Mouse (Mus musculus) stomach, embryonic 16.5 days (tissue): ENCODE results near the gene Lalba. TPM values are rescaled to one million over a fixed set of nuclear protein-coding genes. Genes with fewer than 3 reads are reported as not detected.

Experiments
- microRNA-seq: library from miRNA; unstranded; fragments of <30 nt; microRNA quantifications from one replicate; pipeline ENCODE4, GENCODE M21; 2016
- polyA plus RNA-seq: library from polyadenylated mRNA; unstranded; fragments of >200 nt; fragmentation: Nextera tagmentation; extraction: Ambion mirVana; gene quantifications from 2 replicates; pipeline ENCODE4 v1.2.1, GENCODE M21; 2015

The Lalba gene
- polyA plus RNA-seq, 1 experiment from 2014 or later, result 0.25 TPM

Small RNAs within 50 kb of the gene (microRNA-seq; reads per million reads assigned to microRNA genes)
- 0.83 reads per million for gene Mir1291

Other genes starting within 250 kb of the Lalba start
- not detected in 2 replicates for gene Olfr286, start 248.3 kb downstream of the Lalba start, polyA plus RNA-seq
- not detected in 2 replicates for gene H1fnt, start 225.4 kb downstream of the Lalba start, polyA plus RNA-seq
- gene Zfp641, start 186.6 kb downstream of the Lalba start, polyA plus RNA-seq, result 0.50 and 0.66 TPM in 2 replicates
- not detected in 2 replicates for gene Olfr285, start 165.4 kb downstream of the Lalba start, polyA plus RNA-seq
- gene Olfr284, start 141.7 kb downstream of the Lalba start, polyA plus RNA-seq, result not detected in 2 replicates
- not detected in 2 replicates for gene Olfr283, start 101.8 kb downstream of the Lalba start, polyA plus RNA-seq
- not detected in 2 replicates for gene Olfr282, start 51.5 kb downstream of the Lalba start, polyA plus RNA-seq
- not detected in 2 replicates for gene Olfr281, start 30.1 kb downstream of the Lalba start, polyA plus RNA-seq
- gene OR5BS1P, start 12.8 kb downstream of the Lalba start, polyA plus RNA-seq, result not detected in 2 replicates
- not detected in 2 replicates for gene Olfr279, start 9.7 kb upstream of the Lalba start, polyA plus RNA-seq
- gene Kansl2, start 51.5 kb upstream of the Lalba start, polyA plus RNA-seq, result 65.1 and 66.9 TPM in 2 replicates
- 44.9 and 52.4 TPM in 2 replicates for gene Ccnt1, start 88.2 kb upstream of the Lalba start, polyA plus RNA-seq
- gene 4930415O20Rik, start 88.3 kb upstream of the Lalba start, polyA plus RNA-seq, result 0.44 and 0.45 TPM in 2 replicates
- 15.2 and 17.8 TPM in 2 replicates for gene Adcy6, start 127.4 kb upstream of the Lalba start, polyA plus RNA-seq
- gene Cacnb3, start 148.1 kb upstream of the Lalba start, polyA plus RNA-seq, result 27.3 and 28.2 TPM in 2 replicates
- gene Ddx23, start 180.2 kb upstream of the Lalba start, polyA plus RNA-seq, result 17.0 and 18.6 TPM in 2 replicates
- gene Rnd1, start 194.7 kb upstream of the Lalba start, polyA plus RNA-seq, result 0.91 and 0.99 TPM in 2 replicates
- 1.5 and 1.7 TPM in 2 replicates for gene Ccdc65, start 225.5 kb upstream of the Lalba start, polyA plus RNA-seq
- 130 TPM in 2 replicates for gene Fkbp11, start 245.5 kb upstream of the Lalba start, polyA plus RNA-seq